Comparison of ENCODE assay signal across 17 mouse cellular contexts in the genomic region with DNA sequence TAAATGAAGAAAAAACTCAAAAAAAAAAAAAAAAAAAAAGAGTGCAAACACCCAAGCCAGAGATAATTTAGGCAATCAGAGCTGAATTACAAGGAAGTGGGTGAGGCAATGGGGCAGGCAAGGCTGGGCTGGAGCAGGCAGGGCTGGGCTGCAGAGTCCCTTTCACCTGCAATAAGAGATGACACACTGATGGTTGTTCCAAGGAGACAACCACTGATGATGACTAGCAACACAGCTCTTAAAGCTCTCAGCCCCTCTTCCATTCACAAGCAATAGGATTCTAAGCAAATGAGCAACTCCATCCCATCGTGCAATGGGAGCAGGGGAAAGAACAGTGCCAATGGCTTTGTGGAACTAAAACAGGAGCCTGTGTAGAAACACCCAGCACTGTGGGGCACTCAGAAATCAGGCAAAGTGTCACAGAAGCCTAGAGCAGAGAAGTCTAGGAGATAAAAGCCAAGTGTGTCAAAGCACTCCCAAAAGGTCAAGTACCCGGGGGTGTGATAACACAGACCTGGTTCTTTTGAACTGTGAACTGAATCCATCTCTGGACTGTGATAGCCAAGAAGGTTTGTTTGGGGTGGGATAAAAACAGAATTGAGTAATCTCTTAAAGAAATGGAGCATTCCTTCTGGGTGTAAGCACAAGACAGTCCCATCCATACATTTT. TPM values are rescaled to one million over a fixed set of nuclear protein-coding genes. Genes with fewer than 3 reads are reported as not detected.
DNase-seq lines count a peak whose midpoint lies in the region; ATAC-seq and TF ChIP-seq lines count a peak whose summit lies in the region.
"Had no signal": no experiment of that assay in that cellular context is flagged by ENCODE, and none has a peak within 500 bp of the region (broad histone marks: within the 10 kb centered on the region; RNA-seq: fewer than 3 reads in every experiment).

No protein-coding gene starts in this region.

- no peaks in the 10 kb centered on the region for H3K27me3 ChIP-seq in liver, embryonic 13.5 days
- no peaks in the 10 kb centered on the region for H3K27me3 ChIP-seq in liver, embryonic 11.5 days (replicated peaks; ENCODE audit: control insufficient read depth, insufficient read depth, low read length)
- H3K27me3 ChIP-seq: forebrain, embryonic 12.5 days; hindbrain, embryonic 12.5 days; limb, embryonic 12.5 days; neural tube, embryonic 12.5 days had no signal

- intact Hi-C loops in gastrocnemius, adult 2 months (cut with DNase I) = no loop called here

- no peak for TF ChIP-seq CTCF in gastrocnemius, adult 2 months (IDR thresholded peaks at IDR 0.05)

- peak overlapping the region; percentile 20; the same call in 1 of the 2 replicates for H3K27ac ChIP-seq in gastrocnemius, adult 2 months
- H3K27ac ChIP-seq in liver, embryonic 13.5 days = peak overlapping the region; percentile 60
- H3K27ac ChIP-seq in liver, embryonic 11.5 days (ENCODE audit: low read depth, low read length) = no peak overlapping the region
- H3K27ac ChIP-seq in brown adipose tissue, adult 24 weeks (replicated peaks; ENCODE audit: low read depth, low read length) = peak overlapping the region; percentile 75
- H3K27ac ChIP-seq: forebrain, embryonic 12.5 days; hindbrain, embryonic 12.5 days; limb, embryonic 12.5 days; neural tube, embryonic 12.5 days had no signal

- H3K36me3 ChIP-seq in liver, embryonic 13.5 days = peaks cover 63% of the 10 kb centered on the region
- H3K36me3 ChIP-seq in liver, embryonic 11.5 days (ENCODE audit: control insufficient read depth, insufficient read depth, low read length) = peaks cover 18% of the 10 kb centered on the region

- 64% methylated on average over 2 of the region's 2 CpGs for WGBS in liver, embryonic 13.5 days (ENCODE audit: insufficient replicate concordance)
- 79% methylated on average over 2 of the region's 2 CpGs for WGBS in liver, embryonic 11.5 days

- ATAC-seq in liver, embryonic 13.5 days (ENCODE audit: low read depth) = no peak
- ATAC-seq in liver, embryonic 11.5 days (replicated peaks; ENCODE audit: low FRiP score) = no peak
- ATAC-seq in megakaryocyte progenitor cell, adult 5-6 weeks (replicated peaks; ENCODE audit: poor library complexity) = peak; percentile 66

- DNase-seq in gastrocnemius, adult 2 months = no peak
- DNase-seq in gastrocnemius, postnatal 4 days (ENCODE audit: low spot score in 2 of 2) = no peak
- no peak for DNase-seq in liver, embryonic 13.5 days
- no peak for DNase-seq in liver, embryonic 11.5 days (ENCODE audit: low spot score)
- no peak for DNase-seq in T-cell, adult 2 months (ENCODE audit: low spot score)
- DNase-seq in frontal cortex, postnatal 14 days (ENCODE audit: low spot score in 2 of 2) = no peak
- DNase-seq: cerebellum, adult 11-12 months; cerebellum, postnatal 36 days; gastrocnemius, postnatal 25 days; lung, postnatal 10 days; thymus, adult 18-20 months had no signal

- no peaks in the 10 kb centered on the region for H3K9me3 ChIP-seq in liver, embryonic 13.5 days (replicated peaks)
- no peaks in the 10 kb centered on the region for H3K9me3 ChIP-seq in liver, embryonic 11.5 days (ENCODE audit: control insufficient read depth, low read length)
- H3K9me3 ChIP-seq: forebrain, embryonic 12.5 days; hindbrain, embryonic 12.5 days; limb, embryonic 12.5 days; neural tube, embryonic 12.5 days had no signal

- H3K9ac ChIP-seq in liver, embryonic 13.5 days = no peak overlapping the region
- no peak overlapping the region for H3K9ac ChIP-seq in liver, embryonic 11.5 days (ENCODE audit: low read depth, low read length)
- H3K9ac ChIP-seq: forebrain, embryonic 12.5 days; hindbrain, embryonic 12.5 days; limb, embryonic 12.5 days; neural tube, embryonic 12.5 days had no signal

- peaks cover 38% of the 10 kb centered on the region for H3K4me1 ChIP-seq in liver, embryonic 13.5 days (replicated peaks)
- H3K4me1 ChIP-seq in liver, embryonic 11.5 days (replicated peaks; ENCODE audit: control insufficient read depth, insufficient read depth, low read length) = peaks cover 10% of the 10 kb centered on the region; the same call in 1 of the 2 replicates
- H3K4me1 ChIP-seq in brown adipose tissue, adult 24 weeks (ENCODE audit: control insufficient read depth, insufficient read depth, insufficient read length, low read length) = peaks cover 25% of the 10 kb centered on the region

- H3K4me3 ChIP-seq in gastrocnemius, adult 2 months = no peak overlapping the region
- no peak overlapping the region for H3K4me3 ChIP-seq in liver, embryonic 13.5 days (replicated peaks)
- H3K4me3 ChIP-seq in liver, embryonic 11.5 days (ENCODE audit: low read depth, low read length) = no peak overlapping the region
- no peak overlapping the region for H3K4me3 ChIP-seq in brown adipose tissue, adult 24 weeks (ENCODE audit: insufficient read depth, low read depth, low read length)
- H3K4me3 ChIP-seq: forebrain, embryonic 12.5 days; hindbrain, embryonic 12.5 days; limb, embryonic 12.5 days; neural tube, embryonic 12.5 days had no signal

- no peak overlapping the region for H3K4me2 ChIP-seq in liver, embryonic 13.5 days
- H3K4me2 ChIP-seq in liver, embryonic 11.5 days = no peak overlapping the region
- H3K4me2 ChIP-seq: forebrain, embryonic 12.5 days; hindbrain, embryonic 12.5 days; limb, embryonic 12.5 days; neural tube, embryonic 12.5 days had no signal

RNA-seq across cellular contexts. Expression of a gene that starts 30.9 kb away (rescaled TPM):
- total RNA-seq in gastrocnemius, adult 2 months (2021) = 1 to 10 TPM; 7.2 to 8.3 TPM
- total RNA-seq in gastrocnemius, postnatal 4 days (2021) = 1 to 10 TPM; 5.9 to 9.8 TPM
- 0.28 TPM in 1 of 2 replicates, not detected in the other for polyA plus RNA-seq in liver, embryonic 13.5 days (2015; fragmentation: Nextera tagmentation; extraction: Ambion mirVana)
- 0.40 and 0.92 TPM in 2 replicates for polyA plus RNA-seq in liver, embryonic 11.5 days (2014; fragmentation: Nextera tagmentation; extraction: Ambion mirVana)
- polyA plus RNA-seq in brown adipose tissue, adult 24 weeks (2012; ENCODE audit: insufficient read depth, insufficient read length, missing spikeins) = 11.4 and 19.9 TPM in 2 replicates
- 0.44 TPM in 1 of 2 replicates, not detected in the other for total RNA-seq in megakaryocyte progenitor cell, adult 5-6 weeks (2015)
- not detected in 2 replicates for total RNA-seq in megakaryocyte progenitor cell, adult 5-6 weeks (2017)

Comparison
In these comparisons a context has a peak if more than half of its experiments do, and no peak if none do; other contexts are left out.
1. RNA of a gene that starts 30.9 kb away (total RNA-seq): 5.9 to 9.8 TPM in gastrocnemius, postnatal 4 days and 7.2 to 8.3 TPM in gastrocnemius, adult 2 months; 0.44 TPM in megakaryocyte progenitor cell, adult 5-6 weeks; every median in the first group is over 4 times any median in the second.